Mouse (Mus musculus) neural tube, embryonic 14.5 days (tissue): ENCODE data around the gene Nt5dc2. TPM values are rescaled to one million over a fixed set of nuclear protein-coding genes. Genes with fewer than 3 reads are reported as not detected.

ENCODE experiments used
- ATAC-seq: fragments of 200-750 bp; cut with Nextera tagmentation; 2 replicates; pipeline ENCODE4 v1.8.0; 2017; ENCODE audit warnings: low read depth, mild to moderate bottlenecking, moderate TSS enrichment, moderate library complexity
- H3K27ac ChIP-seq: fragments of 300-500 bp; sonication (generic); 2 replicates; pipeline ENCODE4 v1.5.1; 2014; ENCODE audit warnings: low read depth, mild to moderate bottlenecking, control low read depth, low read length, moderate library complexity, mixed read lengths
- H3K27me3 ChIP-seq: fragments of 300-500 bp; sonication (generic); 2 replicates; pipeline ENCODE4 v1.6.1; 2014; ENCODE audit warnings: low read length; ENCODE audit not compliant: control insufficient read depth, insufficient read depth
- H3K36me3 ChIP-seq: fragments of 300-500 bp; sonication (generic); 2 replicates; pipeline ENCODE4 v1.6.1; 2014; ENCODE audit warnings: low read length, mixed read lengths; ENCODE audit not compliant: control insufficient read depth, insufficient read depth
- H3K4me1 ChIP-seq: fragments of 300-500 bp; sonication (generic); 2 replicates; pipeline ENCODE4 v1.6.1; 2014; ENCODE audit warnings: low read length; ENCODE audit not compliant: control insufficient read depth, insufficient read depth
- H3K4me2 ChIP-seq: fragments of 300-500 bp; sonication (generic); 2 replicates; pipeline ENCODE4 v1.6.1; 2014; ENCODE audit warnings: mild to moderate bottlenecking, low read depth, low read length, control low read depth
- H3K4me3 ChIP-seq: fragments of 300-500 bp; sonication (generic); 2 replicates; pipeline ENCODE4 v1.5.1; 2014; ENCODE audit warnings: low read depth, low read length, control low read depth, mixed read lengths
- H3K9ac ChIP-seq: fragments of 300-500 bp; sonication (generic); replicated peaks from 2 replicates; pipeline ENCODE4 v1.6.1; 2014; ENCODE audit warnings: low read depth, mild to moderate bottlenecking, control low read depth, low read length, mixed read lengths
- H3K9me3 ChIP-seq: fragments of 300-500 bp; sonication (generic); 2 replicates; pipeline ENCODE4 v1.6.1; 2016; ENCODE audit warnings: low read length; ENCODE audit not compliant: control insufficient read depth
- WGBS: fragments of 180-500 bp; shearing (Covaris S2); extraction: QIAGEN DNeasy Blood & Tissue Kit; methylation state at CpG from one replicate; pipeline ENCODE4 v1.1.7; 2014; 5-methylcytosine and 5-hydroxymethylcytosine counted together
- polyA plus RNA-seq: library from polyadenylated mRNA; unstranded; fragments of >200 nt; fragmentation: Nextera tagmentation; extraction: Ambion mirVana; gene quantifications from 2 replicates; pipeline ENCODE4 v1.2.1, GENCODE M21; 2014

The Nt5dc2 gene
- polyA plus RNA-seq, 1 experiment from 2014 or later, result 219 TPM

- Histone ChIP-seq H3K4me2 (no peak overlapping the region), H3K4me3 (no peak overlapping the region), H3K9ac (no peak overlapping the region), H3K9me3 (no peaks in the 10 kb centered on the region), H3K36me3 (peaks cover 33% of the 10 kb centered on the region), H3K4me1 (peaks cover 2% of the 10 kb centered on the region; the same call in 1 of the 2 replicates), H3K27me3 (no peaks in the 10 kb centered on the region), H3K27ac (no peak overlapping the region)
- no peak for ATAC-seq
- 85% methylated on average over 31 of the region's 35 CpGs for WGBS
Measured at GRCm38 (mm10) chr14:31138219-31138896, 7.5 kb downstream of the Nt5dc2 start.

GRCm38 (mm10) chr14:31138897-31139429, 8.1 kb downstream of the Nt5dc2 start:
- peaks cover 33% of the 10 kb centered on the region for H3K36me3 ChIP-seq
- H3K27ac ChIP-seq, result no peak overlapping the region
- no peak for ATAC-seq
- no peak overlapping the region for H3K4me3 ChIP-seq
- WGBS, result 91% methylated on average over 9 of the region's 9 CpGs
- H3K9me3 ChIP-seq, result no peaks in the 10 kb centered on the region
- no peaks in the 10 kb centered on the region for H3K4me1 ChIP-seq
- no peak overlapping the region for H3K4me2 ChIP-seq
- no peaks in the 10 kb centered on the region for H3K27me3 ChIP-seq
- H3K9ac ChIP-seq, result no peak overlapping the region

GRCm38 (mm10) chr14:31139666-31140065, 8.8 kb downstream of the Nt5dc2 start:
- Histone ChIP-seq H3K9ac (no peak overlapping the region), H3K36me3 (peaks cover 33% of the 10 kb centered on the region), H3K27me3 (no peaks in the 10 kb centered on the region), H3K27ac (no peak overlapping the region), H3K4me2 (no peak overlapping the region), H3K4me1 (no peaks in the 10 kb centered on the region), H3K9me3 (no peaks in the 10 kb centered on the region), H3K4me3 (no peak overlapping the region)
- WGBS, result 90% methylated on average over 12 of the region's 12 CpGs
- ATAC-seq, result no peak

GRCm38 (mm10) chr14:31140141-31140540, 9.3 kb downstream of the Nt5dc2 start:
- Histone ChIP-seq H3K9me3 (no peaks in the 10 kb centered on the region), H3K9ac (no peak overlapping the region), H3K4me1 (no peaks in the 10 kb centered on the region), H3K4me2 (no peak overlapping the region), H3K27ac (no peak overlapping the region), H3K27me3 (no peaks in the 10 kb centered on the region), H3K4me3 (no peak overlapping the region), H3K36me3 (peaks cover 33% of the 10 kb centered on the region)
- 92% methylated on average over 15 of the region's 15 CpGs for WGBS
- no peak for ATAC-seq

GRCm38 (mm10) chr14:31141011-31141410, 10.2 kb downstream of the Nt5dc2 start:
- Histone ChIP-seq H3K9ac (no peak overlapping the region), H3K4me1 (no peaks in the 10 kb centered on the region), H3K9me3 (no peaks in the 10 kb centered on the region), H3K4me2 (no peak overlapping the region), H3K27me3 (no peaks in the 10 kb centered on the region), H3K27ac (no peak overlapping the region), H3K4me3 (no peak overlapping the region), H3K36me3 (peaks cover 31% of the 10 kb centered on the region)
- ATAC-seq, result no peak
- 98% methylated on average over 14 of the region's 14 CpGs for WGBS

GRCm38 (mm10) chr14:31145694-31146093, 14.8 kb downstream of the Nt5dc2 start:
- Histone ChIP-seq H3K36me3 (no peaks in the 10 kb centered on the region), H3K4me3 (no peak overlapping the region), H3K9me3 (no peaks in the 10 kb centered on the region), H3K27me3 (no peaks in the 10 kb centered on the region), H3K9ac (no peak overlapping the region), H3K27ac (no peak overlapping the region), H3K4me2 (no peak overlapping the region), H3K4me1 (no peaks in the 10 kb centered on the region)
- 92% methylated on average over 11 of the region's 11 CpGs for WGBS
- no peak for ATAC-seq

GRCm38 (mm10) chr14:31160196-31161150, 29.6 kb downstream of the Nt5dc2 start:
- WGBS, result 84% methylated on average over 27 of the region's 27 CpGs

GRCm38 (mm10) chr14:31161191-31161590, 30.3 kb downstream of the Nt5dc2 start:
- Histone ChIP-seq H3K4me3 (no peak overlapping the region), H3K9me3 (no peaks in the 10 kb centered on the region), H3K36me3 (no peaks in the 10 kb centered on the region), H3K4me2 (no peak overlapping the region), H3K9ac (no peak overlapping the region), H3K4me1 (peaks cover under 1% of the 10 kb centered on the region; the same call in 1 of the 2 replicates), H3K27me3 (no peaks in the 10 kb centered on the region), H3K27ac (no peak overlapping the region)
- WGBS, result 86% methylated on average over 7 of the region's 7 CpGs
- ATAC-seq, result no peak

More at GRCm38 (mm10) chr14:31160196-31161150, 29.6 kb downstream of the Nt5dc2 start:
- no peaks in the 10 kb centered on the region for H3K4me1 ChIP-seq
- H3K27ac ChIP-seq, result no peak overlapping the region
- H3K9ac ChIP-seq, result no peak overlapping the region
- H3K27me3 ChIP-seq, result no peaks in the 10 kb centered on the region
- H3K9me3 ChIP-seq, result no peaks in the 10 kb centered on the region
- no peak for ATAC-seq
- H3K4me3 ChIP-seq, result no peak overlapping the region
- no peak overlapping the region for H3K4me2 ChIP-seq
- H3K36me3 ChIP-seq, result no peaks in the 10 kb centered on the region

- H3K27me3 ChIP-seq, result no peaks in the 10 kb centered on the region
- no peak for ATAC-seq
- H3K27ac ChIP-seq, result no peak overlapping the region
- no peak overlapping the region for H3K9ac ChIP-seq
- no peak overlapping the region for H3K4me2 ChIP-seq
- H3K9me3 ChIP-seq, result no peaks in the 10 kb centered on the region
- H3K4me3 ChIP-seq, result no peak overlapping the region
- H3K4me1 ChIP-seq, result peaks cover 3% of the 10 kb centered on the region; the same call in 1 of the 2 replicates
- H3K36me3 ChIP-seq, result no peaks in the 10 kb centered on the region
- WGBS, result 75% methylated on average over 10 of the region's 10 CpGs
Measured at GRCm38 (mm10) chr14:31161638-31162037, 30.8 kb downstream of the Nt5dc2 start.
